Mouse (Mus musculus): ENCODE data around the gene Rnf41.
A peak's percentile ranks its signal among the peaks of the same experiment; 100 is the strongest.

The Rnf41 gene

DNA sequence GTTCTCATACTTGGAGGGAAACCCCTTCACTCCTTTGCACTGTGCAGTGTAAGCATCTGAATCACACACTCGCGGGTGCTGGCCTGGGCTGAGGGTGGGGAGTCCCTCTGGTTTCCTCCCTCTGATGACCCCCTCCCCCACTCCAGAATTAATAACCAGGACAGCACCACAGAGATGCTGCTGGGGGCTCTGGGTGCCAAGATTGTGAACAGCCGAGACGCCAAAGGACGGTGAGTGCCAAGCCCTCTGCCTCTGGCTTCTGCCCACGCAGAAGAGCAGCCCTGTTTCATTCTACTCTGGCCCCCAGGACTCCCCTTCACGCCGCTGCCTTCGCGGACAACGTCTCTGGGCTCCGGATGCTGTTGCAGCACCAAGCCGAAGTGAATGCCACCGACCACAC is 22.5 kb upstream of the Rnf41 start:
- DNase-seq (ENCODE audit: low read depth): no peak

DNA sequence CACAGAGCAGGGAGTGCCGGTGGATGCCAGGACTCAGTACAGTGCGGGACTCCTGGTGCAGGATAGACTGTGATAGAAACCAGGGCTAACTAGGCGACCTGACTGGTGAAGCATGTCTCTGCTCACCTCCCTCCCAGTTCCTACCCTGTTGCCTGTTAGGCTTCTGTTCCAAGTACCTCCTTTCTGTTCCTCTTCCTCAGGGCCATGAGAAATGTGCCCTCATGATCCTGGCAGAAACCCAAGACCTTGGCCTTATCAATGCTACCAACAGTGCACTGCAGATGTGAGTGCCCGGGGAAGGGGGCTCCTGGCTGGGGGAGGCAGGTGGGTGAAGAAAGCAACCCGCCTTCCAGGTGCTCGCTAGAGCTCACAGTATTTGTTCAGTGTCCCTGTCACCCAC is 21.9 kb upstream of the Rnf41 start:
- DNase-seq (ENCODE audit: low read depth): no peak

DNA sequence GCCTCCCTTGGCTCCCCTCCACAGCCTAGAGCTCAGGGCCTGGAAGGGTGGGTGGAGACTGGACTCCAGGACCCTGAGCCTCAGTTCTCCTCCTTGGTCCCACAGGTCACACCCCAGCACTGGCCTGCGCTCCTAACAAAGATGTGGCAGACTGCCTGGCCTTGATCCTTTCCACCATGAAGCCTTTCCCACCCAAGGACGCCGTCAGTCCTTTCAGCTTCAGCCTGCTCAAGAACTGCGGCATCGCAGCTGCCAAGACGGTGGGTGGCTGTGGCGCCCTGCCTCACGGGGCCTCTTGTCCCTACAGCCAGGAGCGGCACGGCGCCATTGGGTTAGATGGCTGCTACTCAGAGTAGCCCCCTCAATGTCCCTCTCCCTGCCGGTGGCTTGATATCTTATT is 21.1 kb upstream of the Rnf41 start:
- no peak for DNase-seq (ENCODE audit: low read depth)

DNA sequence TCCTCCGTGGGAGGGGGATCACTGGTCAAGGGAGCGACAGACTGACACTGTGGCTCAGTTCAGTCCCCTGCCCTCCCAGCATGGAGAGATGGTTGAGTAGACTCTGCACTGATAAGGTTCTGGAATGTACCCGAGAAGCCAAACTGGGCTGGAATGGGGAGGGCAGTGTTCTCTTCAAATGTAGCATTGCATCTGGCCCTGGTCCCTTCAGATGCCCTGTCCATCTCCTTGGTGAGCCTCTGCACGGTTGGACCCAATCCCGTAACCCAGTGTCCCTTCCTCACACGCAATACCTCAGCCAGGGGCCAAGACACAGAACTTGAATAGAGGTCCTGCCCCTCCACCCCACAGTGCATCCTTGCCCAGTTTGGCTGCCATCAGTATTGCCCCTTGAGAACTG is 19.6 kb upstream of the Rnf41 start:
- no peak for DNase-seq (ENCODE audit: low read depth)

DNA sequence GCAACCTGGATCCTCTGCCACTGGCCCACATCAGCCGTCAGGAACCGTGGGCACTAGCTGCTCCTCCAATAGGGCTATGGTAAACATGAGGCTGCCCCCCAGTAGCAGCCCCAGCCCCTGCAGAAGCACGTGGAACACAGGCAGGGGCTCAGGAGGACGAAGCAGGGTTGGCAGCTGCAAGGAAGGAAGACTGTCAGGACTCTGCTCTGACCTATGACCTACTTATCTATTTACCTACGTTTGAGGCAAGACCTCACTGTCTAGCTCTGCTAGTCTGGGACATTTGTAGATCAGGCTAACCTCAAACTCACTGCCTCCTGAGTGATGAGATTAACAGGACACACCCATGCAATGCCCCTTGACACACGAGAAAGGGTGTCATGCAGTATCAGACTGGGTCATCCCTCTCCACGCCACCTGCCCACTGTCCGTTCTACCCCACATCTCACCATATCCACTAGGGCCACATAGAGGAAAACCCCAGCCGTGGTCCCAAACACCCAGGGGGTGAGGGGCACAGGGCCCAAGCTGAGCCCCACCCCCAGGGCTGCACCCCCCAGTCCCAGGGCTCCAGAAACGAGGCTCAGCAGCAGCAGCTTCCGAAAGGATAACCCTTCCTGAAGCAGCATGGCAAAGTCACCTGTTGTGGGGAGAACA is 15.3 kb upstream of the Rnf41 start:
- no peak for DNase-seq (ENCODE audit: low read depth)

DNA sequence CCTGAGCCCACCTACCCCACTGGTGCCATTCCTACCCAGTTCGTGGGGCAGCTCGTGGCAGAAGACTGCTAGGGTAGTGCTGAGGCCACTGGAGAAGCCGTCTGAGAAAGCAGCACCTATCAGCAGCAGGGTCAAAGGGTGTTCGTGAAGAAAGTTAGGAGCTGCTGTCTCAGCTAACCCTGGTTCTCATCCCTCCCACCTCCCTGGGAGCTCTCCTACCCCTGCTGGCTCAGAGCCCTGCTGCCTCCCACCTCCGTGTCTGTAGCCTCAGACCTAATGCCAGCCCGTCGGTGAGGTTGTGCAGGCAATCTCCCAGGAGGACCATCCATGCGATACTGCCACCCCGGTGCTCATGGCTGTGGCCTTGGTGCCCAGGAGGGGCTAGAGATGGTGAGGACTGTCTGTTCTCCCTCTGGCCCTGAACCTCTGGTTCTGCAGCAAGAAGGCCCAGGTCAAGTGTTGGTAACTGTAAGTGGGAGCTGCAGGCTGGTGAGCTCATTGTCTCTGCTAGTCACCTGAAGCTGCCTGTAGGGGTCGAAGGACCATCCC is 14.7 kb upstream of the Rnf41 start:
- DNase-seq (ENCODE audit: low read depth): no peak

DNA sequence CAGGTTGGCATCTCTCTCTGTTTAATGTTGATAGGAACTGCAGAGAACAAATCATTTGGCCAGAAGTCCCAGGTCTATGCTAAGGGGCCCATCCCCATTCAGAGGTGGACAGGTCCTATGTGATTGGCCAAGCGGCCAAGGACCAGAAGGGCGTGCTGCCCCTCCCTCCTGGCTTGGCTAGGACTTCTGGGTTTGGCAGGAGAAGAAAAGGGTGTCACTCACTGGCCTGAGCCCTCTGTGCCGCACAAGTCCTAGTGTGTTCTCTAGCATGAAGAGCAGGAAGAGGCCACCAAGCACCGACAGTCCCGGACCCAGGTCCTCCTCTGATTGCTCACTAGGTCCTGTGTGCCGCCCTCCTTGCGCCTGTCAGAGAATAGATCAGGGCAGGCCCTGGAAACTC is 14.0 kb upstream of the Rnf41 start:
- DNase-seq (ENCODE audit: low read depth): no peak

DNA sequence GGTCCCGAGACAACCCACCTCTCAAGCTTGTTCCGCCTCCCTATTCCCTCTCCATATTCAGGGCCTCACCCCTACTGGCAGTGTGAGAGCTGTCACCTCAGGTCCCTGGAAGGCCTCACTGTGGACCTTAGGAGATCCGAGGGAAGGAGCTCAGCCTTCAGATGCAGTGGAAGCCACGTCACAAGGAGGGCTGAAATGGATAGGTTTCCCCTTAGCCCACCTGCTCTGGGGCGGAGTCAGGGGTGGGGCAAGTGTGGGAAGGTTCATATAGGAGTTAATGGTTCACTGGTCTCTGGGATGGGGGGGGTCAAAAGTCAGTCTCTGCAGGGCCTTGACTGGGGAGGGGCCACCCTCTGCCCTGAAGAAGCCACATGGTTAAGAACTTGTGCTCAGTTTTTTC is 11.1 kb upstream of the Rnf41 start:
- DNase-seq (ENCODE audit: low read depth): no peak

DNA sequence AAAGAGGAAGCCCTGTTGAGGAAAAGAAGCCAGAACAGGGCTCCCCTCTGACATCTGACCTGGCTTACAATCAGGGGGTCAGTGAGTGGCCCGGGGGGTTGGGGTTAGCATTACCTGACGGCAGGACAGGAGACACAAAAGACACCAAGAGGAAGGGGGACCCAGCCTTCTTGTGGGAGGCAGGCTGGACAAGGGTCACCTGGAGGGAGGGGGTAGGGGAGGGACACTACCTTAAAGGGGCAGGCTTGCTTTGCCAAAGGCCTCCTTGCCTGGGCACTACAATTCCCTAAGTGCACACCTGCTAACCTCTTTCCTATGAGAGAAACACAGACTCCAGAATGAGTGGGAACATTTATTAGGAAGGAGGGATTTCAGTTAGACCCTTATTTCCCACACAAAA is 10.4 kb upstream of the Rnf41 start, which contains the start of gene Slc39a5:
Gene Slc39a5, minus strand, starts transcription at position 174 of the 400 bp plus-strand sequence.
- no peak for DNase-seq (ENCODE audit: low read depth)

DNA sequence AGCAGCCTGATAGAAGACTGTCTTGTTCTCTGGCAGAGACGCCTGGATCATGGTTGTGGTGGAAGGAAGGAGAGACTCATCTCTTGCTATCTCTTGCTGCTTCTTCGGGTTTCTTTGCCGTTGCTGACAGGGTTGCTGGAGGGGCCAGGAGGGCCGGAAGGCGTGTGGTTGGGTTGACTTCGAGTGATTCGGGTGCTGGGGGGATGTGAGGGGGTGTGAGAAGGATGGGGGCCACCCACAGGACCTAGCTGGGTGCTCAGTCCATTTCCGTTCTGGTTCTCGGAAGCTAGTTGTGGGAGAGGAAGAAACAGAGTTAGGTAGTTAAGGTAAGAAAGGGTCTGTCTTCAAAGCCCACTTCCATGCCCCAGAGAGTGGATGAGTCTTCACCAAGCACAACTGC is 9.8 kb upstream of the Rnf41 start:
- peak; percentile 22 for DNase-seq (ENCODE audit: low read depth)

DNA sequence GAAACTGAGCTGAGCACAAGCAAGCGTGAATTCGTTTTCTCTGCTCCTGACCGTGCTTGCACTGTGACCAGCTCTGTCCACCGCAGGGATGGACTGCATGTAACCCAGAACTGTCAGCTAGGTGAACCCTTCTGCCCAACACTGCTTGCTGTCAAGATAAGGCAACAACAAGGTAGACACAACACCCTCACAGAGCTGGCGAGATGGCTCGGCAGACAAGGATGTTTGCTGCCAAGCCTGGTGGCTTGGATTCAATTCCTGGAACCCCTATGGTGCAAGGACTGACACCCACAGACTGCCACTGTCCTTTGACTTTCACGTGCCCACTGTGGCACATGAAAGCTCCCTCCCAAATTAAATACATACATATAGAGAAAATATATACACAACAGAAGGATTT is 7.5 kb upstream of the Rnf41 start:
- no peak for DNase-seq (ENCODE audit: low read depth)

DNA sequence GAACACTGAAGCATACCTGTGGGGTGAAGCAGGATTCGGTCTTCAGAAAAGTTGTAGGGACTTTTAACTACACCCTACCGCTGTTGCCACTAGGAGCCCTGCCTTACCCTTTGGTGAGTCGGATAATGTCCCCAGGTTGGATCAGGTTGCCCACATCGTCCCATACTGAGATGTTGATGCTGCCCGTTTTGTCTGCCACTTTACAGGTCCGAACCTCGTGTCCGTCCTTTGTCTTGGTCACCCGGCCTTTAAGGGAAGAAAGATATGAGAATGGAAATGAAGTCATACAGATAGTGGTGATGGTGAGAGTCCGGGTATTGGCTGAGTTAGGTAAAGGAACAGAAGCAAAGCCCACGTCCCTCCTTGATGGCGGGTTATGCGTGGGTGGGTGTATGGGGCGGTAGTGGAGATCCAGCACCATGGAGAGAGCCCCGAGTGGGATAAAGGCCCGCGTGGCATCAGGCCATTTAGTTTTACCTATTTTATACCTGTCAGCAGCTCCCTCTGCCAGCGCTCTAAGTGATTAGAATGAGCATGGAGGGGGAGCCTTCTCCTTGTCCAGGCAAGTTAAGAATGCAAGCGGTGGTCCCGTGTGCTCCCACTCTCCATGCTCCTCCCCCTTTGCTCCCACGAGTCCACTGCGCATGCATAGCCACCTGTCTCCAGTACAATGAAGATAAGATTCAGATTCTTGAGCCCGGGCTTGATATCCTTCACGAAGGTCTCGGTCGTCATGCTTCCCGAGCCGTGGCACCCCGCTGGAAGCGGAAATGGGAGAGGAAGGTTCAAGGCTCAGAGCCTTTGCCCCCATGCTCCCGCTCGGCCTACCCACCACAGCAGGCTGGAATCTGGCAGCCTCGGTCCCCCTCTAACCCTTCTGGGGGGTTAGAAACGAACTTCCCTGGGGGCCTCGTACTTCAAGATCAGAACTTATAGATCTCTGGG is 2.6 kb upstream of the Rnf41 start:
- DNase-seq (ENCODE audit: low read depth): peak; percentile 58

DNA sequence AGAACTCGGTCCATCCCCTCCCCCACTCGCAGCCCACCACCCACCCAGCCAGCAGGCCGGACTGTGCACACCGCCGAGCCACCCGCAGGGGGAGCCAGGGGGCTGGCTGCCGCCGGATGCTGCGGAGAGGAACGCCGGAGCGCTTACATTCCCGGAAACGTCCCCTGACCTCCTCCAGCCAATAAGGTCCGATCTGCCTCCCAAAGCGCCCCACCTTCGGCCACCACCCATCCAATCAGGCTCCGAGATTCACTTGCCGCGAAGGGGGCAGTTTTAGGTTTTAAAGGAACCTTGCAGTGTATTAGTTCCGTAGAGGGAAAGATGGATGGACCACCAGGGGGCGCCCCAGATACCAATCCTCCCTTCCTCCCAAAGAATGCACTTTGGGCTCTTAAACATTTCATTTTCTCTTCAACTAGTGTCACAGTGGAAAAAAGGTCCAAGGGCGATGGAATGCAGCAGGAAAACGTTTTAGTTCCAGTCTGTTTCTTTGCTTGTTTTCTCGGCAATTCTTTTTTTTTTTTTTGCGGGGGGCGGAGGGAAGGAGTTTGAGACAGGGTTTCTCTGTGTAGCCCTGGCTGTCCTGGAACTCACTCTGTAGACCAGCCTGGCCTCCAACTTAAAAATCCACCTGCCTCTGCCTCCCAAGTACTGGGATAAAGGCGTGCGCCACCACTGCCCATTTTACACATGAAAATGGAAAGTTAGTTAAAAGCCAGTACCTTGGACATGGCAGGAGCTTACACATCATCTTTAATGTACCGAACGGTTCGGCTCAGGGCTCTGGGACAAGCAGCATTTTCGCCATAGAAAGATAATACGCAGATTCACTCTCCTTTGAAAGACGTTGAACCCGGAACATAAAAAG is 1.5 kb upstream of the Rnf41 start:
- peak; percentile 99 for DNase-seq (ENCODE audit: low read depth)

DNA sequence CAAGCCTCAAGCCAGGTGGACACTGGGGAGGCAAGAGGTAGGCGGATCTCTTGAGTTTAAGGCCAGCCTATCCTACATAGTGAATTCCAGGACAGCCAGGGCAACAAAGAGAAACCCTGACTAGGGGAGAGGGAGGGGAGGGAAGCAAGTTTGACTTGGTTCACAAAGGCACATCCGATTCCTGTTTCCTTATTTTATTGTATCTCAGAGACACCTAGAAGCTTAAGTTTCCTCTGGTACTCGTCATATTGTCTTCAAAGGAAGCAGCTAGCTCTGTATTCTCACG is 954 bp upstream of the Rnf41 start:
- DNase-seq (ENCODE audit: low read depth): peak; percentile 66

DNA sequence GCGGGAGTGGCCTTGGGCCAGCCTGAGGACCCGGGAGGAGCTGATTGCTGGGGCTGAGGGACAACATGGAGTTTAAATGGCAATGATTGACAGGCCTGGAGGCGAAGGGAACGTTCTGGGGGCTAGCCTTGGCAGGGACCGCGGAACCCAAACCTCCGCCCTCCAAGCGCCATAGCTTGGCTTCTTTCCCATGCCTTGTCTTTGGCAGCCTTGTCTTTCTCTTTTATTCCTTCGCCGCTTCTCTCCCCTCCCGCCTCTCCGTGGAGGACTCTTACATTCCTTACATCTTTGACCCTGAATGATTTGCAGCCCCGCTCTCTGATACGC is 561 bp downstream of the Rnf41 start:
- DNase-seq (ENCODE audit: low read depth): no peak

DNA sequence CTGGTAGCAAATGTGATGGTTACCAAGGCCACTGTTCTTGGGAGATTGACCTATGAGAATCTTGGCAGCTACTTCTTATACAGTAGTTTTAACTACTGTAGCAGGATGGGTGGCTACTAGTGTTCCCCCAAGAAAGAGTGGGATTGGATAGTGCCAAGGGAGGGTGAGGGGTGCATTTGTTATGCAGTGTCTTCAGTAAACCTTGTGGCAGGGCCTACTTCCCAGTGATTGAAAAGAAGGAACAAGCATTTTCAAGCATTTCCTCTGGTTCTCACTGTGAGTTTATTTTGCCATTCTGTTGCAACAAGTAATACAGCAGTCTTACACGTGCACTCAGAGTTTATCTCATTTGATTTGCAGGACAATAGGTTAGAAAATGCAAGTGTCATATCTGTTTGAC is 1.1 kb downstream of the Rnf41 start:
- peak; percentile 17 for DNase-seq (ENCODE audit: low read depth)

DNA sequence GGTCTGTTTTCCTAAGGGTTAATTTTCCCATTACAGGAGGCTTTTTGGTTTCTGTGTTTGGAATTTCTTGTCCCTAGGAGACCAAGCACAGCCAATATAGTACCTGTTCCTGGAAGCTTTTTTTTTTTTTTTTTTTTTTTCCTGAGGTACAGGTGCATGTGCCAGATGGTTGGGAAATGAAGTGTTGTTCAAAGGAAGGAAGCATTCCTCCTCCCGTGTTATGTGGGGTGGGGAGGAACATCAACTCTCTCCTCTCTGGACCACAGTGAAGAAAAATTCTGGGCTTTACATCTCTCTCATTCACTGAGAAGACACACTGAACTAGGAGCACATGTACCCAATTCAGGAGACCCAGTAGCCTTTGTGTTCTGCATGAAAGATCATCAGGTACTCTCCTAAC is 1.6 kb downstream of the Rnf41 start:
- DNase-seq (ENCODE audit: low read depth): no peak

DNA sequence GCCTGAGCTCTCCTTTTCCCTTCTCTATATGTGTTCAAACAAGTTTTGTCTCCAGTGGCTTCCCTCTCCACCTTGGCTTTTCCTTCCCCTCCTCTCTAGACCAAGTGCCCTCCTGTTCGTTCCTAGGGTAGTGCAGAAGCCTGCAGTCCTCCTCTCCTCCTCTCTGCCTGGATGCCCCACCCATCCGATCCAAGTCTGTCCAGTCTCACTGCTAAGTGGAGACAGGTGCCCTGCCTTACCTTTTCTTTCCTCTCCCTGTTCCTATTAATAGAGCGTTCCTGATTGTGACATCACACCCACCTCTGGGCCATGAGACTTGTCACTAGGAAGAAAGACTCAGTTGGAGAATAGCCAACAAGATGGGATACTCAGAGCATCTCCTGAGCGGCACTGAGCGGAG is 3.4 kb downstream of the Rnf41 start:
- no peak for DNase-seq (ENCODE audit: low read depth)

DNA sequence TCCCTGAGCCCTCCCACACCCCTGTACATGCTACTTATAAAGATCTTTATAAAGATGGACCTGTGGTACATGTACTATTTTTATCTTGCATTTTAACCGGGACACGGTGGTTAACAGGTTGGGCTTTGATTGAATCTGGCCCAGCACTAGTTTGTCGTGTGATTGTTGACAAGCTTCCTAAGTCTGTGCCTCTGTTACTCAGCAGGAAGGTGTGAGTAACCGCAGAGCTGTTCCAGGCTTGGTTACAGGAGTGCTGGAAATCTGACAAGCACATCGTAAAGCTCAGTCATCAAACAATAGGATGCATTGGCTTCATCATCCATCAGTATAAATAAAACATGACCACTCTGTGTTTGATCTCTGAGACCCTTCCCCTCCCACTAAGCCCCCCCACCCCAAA is 11.0 kb downstream of the Rnf41 start:
- no peak for DNase-seq (ENCODE audit: low read depth)

DNA sequence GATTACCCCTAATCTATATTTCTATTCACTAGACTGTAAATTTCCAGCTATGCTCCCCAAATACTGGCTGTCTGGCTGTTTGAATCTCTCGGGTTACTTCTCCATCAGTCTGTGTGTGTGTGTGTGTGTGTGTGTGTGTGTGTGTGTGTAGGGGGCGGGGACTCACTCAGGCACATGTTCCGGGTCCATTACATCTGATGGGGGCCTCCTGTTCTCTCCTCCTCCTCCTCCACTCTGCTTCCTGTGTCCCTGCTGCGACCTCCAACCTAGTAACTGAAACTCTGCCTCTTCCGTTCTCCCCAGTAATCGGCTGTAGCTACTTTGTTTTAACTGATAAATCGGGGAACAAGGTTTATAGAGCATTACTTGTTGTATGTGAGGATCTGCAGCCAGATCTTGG is 13.1 kb downstream of the Rnf41 start:
- DNase-seq (ENCODE audit: low read depth): peak; percentile 48

DNA sequence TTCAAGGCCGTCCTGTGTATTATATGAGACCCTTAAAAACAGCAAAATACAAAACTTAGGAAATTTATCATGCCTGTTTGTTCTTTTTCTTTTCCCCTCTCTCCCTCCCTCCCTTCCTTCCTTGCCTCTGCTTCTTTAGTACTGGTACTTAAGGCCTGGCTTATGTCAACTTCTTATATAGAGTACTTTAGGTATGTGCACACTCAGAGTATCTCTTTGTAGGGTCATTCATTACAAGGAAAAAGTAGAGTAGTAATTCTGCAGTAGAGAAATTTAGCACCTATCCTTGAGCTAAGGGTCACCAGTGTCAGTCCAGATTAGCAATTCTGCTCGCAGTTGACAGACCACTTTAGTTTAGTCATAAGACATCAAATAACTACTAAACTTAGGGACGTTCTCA is 13.8 kb downstream of the Rnf41 start:
- DNase-seq (ENCODE audit: low read depth): no peak

DNA sequence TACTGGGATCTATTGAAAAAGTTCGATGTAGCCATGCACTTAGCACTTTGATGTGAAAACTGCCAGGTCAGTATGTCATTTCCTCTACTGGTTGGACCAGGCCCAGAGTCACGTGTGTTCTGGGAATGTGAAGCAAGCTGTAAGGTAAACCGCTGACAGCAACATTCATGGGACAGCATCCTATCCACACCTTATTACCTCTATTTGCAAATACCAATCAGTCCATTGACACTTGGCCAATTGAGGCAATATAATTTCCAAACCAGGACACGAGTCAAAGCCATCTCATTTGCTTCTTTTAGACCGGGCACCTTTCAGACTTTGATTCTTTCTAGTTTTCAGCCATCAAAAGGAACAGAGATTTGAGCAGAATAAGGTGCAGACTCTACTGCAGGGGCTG is 17.6 kb downstream of the Rnf41 start:
- DNase-seq (ENCODE audit: low read depth): no peak

DNA sequence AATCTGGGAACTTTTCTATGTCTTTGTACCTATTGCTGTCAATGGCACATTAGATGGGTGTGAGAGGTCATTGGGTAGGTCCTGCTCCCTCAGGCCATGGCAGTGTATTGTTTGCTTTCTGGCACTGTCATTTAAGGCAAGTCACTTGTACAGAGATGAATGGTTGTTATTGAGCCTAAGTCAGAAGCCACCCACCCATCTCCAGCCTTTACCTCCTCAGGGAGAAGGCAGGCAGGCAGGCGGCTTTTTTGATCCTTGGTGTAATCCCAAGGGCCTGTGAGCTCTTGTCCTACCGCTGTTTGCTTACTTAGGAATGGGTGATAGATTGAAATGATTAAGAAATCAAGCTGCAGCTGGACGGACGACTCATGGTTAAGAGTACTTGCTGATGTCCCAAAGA is 18.0 kb downstream of the Rnf41 start:
- DNase-seq (ENCODE audit: low read depth): no peak
